Comparison of ENCODE assay signal across 28 mouse cellular contexts in the genomic region with DNA sequence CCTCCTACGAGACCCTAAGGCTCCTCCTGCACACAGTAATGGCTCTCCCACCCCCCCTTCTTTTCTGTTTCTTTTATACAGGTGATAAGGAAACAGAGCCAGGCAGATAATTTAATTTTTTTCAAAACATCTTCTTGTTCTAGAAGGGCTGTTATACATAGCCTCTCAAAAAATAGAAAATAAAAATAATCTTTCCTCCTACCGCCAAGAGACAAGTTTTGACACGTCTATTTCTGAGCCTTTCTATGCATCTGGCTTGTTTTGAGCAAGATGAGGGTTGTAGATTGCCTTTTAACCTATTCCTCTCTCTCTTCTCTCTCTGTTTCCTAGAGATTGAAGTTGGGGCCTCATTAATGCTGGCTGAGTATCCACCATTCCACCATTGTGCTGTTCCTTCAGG.
DNase-seq lines count a peak whose midpoint lies in the region; ATAC-seq and TF ChIP-seq lines count a peak whose summit lies in the region.
"Had no signal": no experiment of that assay in that cellular context is flagged by ENCODE, and none has a peak within 500 bp of the region (broad histone marks: within the 10 kb centered on the region; RNA-seq: fewer than 3 reads in every experiment).

No protein-coding gene starts in this region.

- H3K27ac ChIP-seq in forebrain, embryonic 11.5 days (ENCODE audit: low read depth, low read length), result no peak overlapping the region
- no peak overlapping the region for H3K27ac ChIP-seq in forebrain, embryonic 12.5 days
- peak overlapping the region; percentile 14; the same call in 1 of the 2 replicates for H3K27ac ChIP-seq in layer of hippocampus, adult 2 months
- H3K27ac ChIP-seq: embryonic facial prominence, embryonic 13.5 days; embryonic facial prominence, embryonic 15.5 days; forebrain, embryonic 10.5 days had no signal

- H3K36me3 ChIP-seq in forebrain, embryonic 11.5 days (ENCODE audit: control insufficient read depth, insufficient read depth, low read length), result no peaks in the 10 kb centered on the region
- H3K36me3 ChIP-seq in forebrain, embryonic 12.5 days (replicated peaks), result no peaks in the 10 kb centered on the region
- H3K36me3 ChIP-seq: embryonic facial prominence, embryonic 13.5 days; embryonic facial prominence, embryonic 15.5 days; forebrain, embryonic 10.5 days; G1E had no signal

- 94% methylated on average over 3 of the region's 3 CpGs for WGBS in forebrain, embryonic 11.5 days
- 79% methylated on average over 3 of the region's 3 CpGs for WGBS in forebrain, embryonic 12.5 days

- no peak overlapping the region for H3K9ac ChIP-seq in forebrain, embryonic 11.5 days (ENCODE audit: low read length)
- no peak overlapping the region for H3K9ac ChIP-seq in forebrain, embryonic 12.5 days
- H3K9ac ChIP-seq: embryonic facial prominence, embryonic 13.5 days; embryonic facial prominence, embryonic 15.5 days had no signal

- ATAC-seq in forebrain, embryonic 11.5 days (replicated peaks; ENCODE audit: low FRiP score), result no peak
- ATAC-seq in forebrain, embryonic 12.5 days (ENCODE audit: low FRiP score), result no peak
- ATAC-seq in cerebellum, adult (ENCODE audit: insufficient number of reproducible peaks, low FRiP score, low TSS enrichment), result no peak
- ATAC-seq: activated CD4-positive, CD25-positive, alpha-beta regulatory T cell, adult 4 months; CD4-positive, CD25-positive, alpha-beta regulatory T cell, adult 4 months; forebrain, embryonic 14.5 days; forebrain, embryonic 16.5 days; Patski had no signal

- no peak overlapping the region for H3K4me3 ChIP-seq in forebrain, embryonic 11.5 days (ENCODE audit: low read depth, low read length)
- no peak overlapping the region for H3K4me3 ChIP-seq in forebrain, embryonic 12.5 days (replicated peaks)
- H3K4me3 ChIP-seq in layer of hippocampus, adult 2 months, result no peak overlapping the region
- H3K4me3 ChIP-seq: embryonic facial prominence, embryonic 13.5 days; embryonic facial prominence, embryonic 15.5 days; erythroblast, embryonic 14.5 days; forebrain, embryonic 10.5 days had no signal

- H3K27me3 ChIP-seq in forebrain, embryonic 11.5 days (ENCODE audit: control insufficient read depth, insufficient read depth, low read length), result no peaks in the 10 kb centered on the region
- no peaks in the 10 kb centered on the region for H3K27me3 ChIP-seq in forebrain, embryonic 12.5 days
- H3K27me3 ChIP-seq: CH12.LX; embryonic facial prominence, embryonic 13.5 days; embryonic facial prominence, embryonic 15.5 days; Patski had no signal

- peaks cover under 1% of the 10 kb centered on the region; the same call in 1 of the 2 replicates for H3K9me3 ChIP-seq in forebrain, embryonic 11.5 days (ENCODE audit: control insufficient read depth, low read length)
- no peaks in the 10 kb centered on the region; the same call in 1 of the 2 replicates for H3K9me3 ChIP-seq in forebrain, embryonic 12.5 days
- H3K9me3 ChIP-seq: embryonic facial prominence, embryonic 15.5 days had no signal

- no peak for TF ChIP-seq CTCF in layer of hippocampus, adult 2 months (conservative IDR thresholded peaks at IDR 0.05)

- no peaks in the 10 kb centered on the region for H3K4me1 ChIP-seq in forebrain, embryonic 11.5 days (replicated peaks; ENCODE audit: control insufficient read depth, insufficient read depth, low read length)
- no peaks in the 10 kb centered on the region for H3K4me1 ChIP-seq in forebrain, embryonic 12.5 days
- H3K4me1 ChIP-seq: embryonic facial prominence, embryonic 13.5 days; embryonic facial prominence, embryonic 15.5 days; forebrain, embryonic 10.5 days had no signal

- DNase-seq in forebrain, embryonic 11.5 days (ENCODE audit: low spot score), result peak; percentile 5
- DNase-seq in layer of hippocampus, adult 2 months (ENCODE audit: low spot score in 2 of 2), result no peak
- DNase-seq in layer of hippocampus, postnatal 36 days, result no peak
- DNase-seq in brain, adult 2 months (ENCODE audit: low read depth, low spot score), result peak; percentile 61
- peak; percentile 58 for DNase-seq in telencephalon, adult 2 months (ENCODE audit: low read depth, low spot score)
- DNase-seq: adrenal gland, adult 8-10 months; adrenal gland, postnatal 14 days; adrenal gland, postnatal 36 days; B cell, adult 2 months; cerebellum, adult 11-12 months; cerebellum, adult 2 months; cerebellum, adult 9-10 months; cerebellum, postnatal 10 days; cerebellum, postnatal 25 days; embryo, embryonic 11 days had no signal

- H3K4me2 ChIP-seq in forebrain, embryonic 11.5 days (ENCODE audit: low read depth, low read length, severe bottlenecking), result no peak overlapping the region
- H3K4me2 ChIP-seq in forebrain, embryonic 12.5 days, result no peak overlapping the region
- H3K4me2 ChIP-seq: embryonic facial prominence, embryonic 13.5 days; embryonic facial prominence, embryonic 15.5 days had no signal

Comparison
In these comparisons a context has a peak if more than half of its experiments do, and no peak if none do; other contexts are left out.
1. DNase-seq: peak in forebrain, embryonic 11.5 days (single experiment), brain, adult 2 months (single experiment) and telencephalon, adult 2 months (single experiment); none in layer of hippocampus, adult 2 months (0 of 2) and layer of hippocampus, postnatal 36 days (0 of 2).